Mouse (Mus musculus): ENCODE measurements around the gene BC049352.
A peak's percentile ranks its signal among the peaks of the same experiment; 100 is the strongest.

The BC049352 gene

DNA sequence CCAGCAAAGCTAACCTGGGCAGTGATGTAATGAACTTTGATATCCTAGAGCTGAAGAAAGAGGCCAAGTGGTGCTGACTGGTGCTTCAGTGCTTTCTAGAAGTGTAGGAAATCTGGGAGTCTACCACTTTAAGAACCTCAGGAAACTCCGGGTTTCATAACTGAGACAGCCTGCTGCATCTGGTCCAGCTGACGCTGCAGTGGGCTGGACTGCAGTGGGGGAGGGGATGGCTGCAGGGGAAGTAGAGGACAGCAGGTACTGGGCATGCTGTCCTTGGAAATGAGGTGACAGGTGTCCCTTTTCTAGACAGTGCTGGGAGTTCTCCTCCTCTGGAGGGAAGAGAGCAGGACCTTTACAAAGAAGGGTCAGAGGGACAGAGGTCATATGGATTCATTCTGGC, at the start of gene BC049352:
Gene BC049352, plus strand, starts transcription at position 238 of the 400 bp plus-strand sequence.
- DNase-seq (ENCODE audit: low read depth, low spot score) = no peak

DNA sequence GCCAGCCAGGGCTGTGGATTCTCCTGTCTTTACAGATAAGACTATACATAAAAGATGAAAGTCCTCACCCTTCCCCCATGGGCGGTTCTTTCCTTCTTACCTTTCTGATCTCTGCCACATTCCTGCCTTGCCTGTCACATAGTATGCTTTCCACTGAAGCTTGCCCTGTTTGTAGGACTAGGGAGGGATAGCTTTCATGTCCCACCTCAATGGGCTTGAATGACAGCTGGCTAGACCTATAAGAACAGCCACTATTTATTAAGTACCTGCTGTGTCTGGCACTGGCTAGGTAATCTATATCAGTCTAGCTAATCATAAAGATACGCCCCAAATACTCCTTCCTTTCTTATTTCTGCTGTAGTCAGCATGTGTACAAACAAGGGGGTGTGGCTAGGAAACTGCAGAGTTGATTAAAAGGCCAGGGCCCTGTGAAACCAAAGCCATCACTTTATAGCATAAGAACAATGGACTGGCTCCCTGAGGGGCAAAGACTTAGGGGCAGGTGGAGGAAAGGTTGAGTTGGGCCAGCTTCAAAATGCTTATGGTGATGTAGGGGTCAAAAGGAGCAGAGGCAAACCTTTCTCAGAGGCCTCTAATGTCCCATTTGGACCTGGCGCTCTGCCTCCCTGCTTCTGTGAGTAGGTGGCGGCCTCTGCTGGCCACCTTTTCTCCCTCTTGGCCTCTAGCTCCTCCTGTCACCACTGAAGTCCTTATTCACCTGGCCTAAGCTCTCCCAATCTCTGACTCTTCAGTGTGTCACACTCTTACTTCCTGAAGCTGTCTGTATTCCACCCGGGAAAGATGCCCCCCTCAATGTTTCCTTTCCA, 48.1 kb upstream of the BC049352 start:
- DNase-seq (ENCODE audit: low read depth, low spot score) = no peak

GRCm38 (mm10) chr9:45136442-45137169, 45.2 kb upstream of the BC049352 start:
- no peak for DNase-seq (ENCODE audit: low read depth, low spot score)

- DNase-seq (ENCODE audit: low read depth, low spot score) = no peak
These were observed 43.4 kb upstream of the BC049352 start, which contains the start of gene Scn4b for GRCm38 (mm10) chr9:45138191-45139032. Gene Scn4b (plus strand): TSS chr9:45138395.

- no peak for DNase-seq (ENCODE audit: low read depth, low spot score)
These were observed 42.7 kb upstream of the BC049352 start for GRCm38 (mm10) chr9:45139082-45139481.

- no peak for DNase-seq (ENCODE audit: low read depth, low spot score)
These were observed 40.9 kb upstream of the BC049352 start for GRCm38 (mm10) chr9:45140945-45141344.

GRCm38 (mm10) chr9:45142686-45143085, 39.1 kb upstream of the BC049352 start:
- no peak for DNase-seq (ENCODE audit: low read depth, low spot score)

GRCm38 (mm10) chr9:45145533-45146266, 36.1 kb upstream of the BC049352 start:
- no peak for DNase-seq (ENCODE audit: low read depth, low spot score)

DNA sequence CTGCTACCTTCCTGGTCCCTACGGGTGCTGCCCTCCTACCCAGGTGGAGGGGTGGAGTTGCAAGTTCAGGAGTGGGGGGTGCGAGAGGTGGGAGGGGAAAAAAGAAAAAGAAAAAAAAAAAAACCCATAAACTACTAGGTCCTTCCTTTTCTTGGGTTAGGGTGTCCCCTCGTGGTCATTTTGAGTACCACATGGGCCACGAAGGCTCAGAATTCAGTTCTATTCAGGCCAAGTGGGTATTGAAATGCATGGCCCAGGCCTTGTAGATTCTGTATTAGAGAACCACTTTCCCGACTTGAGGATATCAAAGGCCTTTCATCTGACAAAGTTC, 35.6 kb upstream of the BC049352 start:
- peak; percentile 57 for DNase-seq (ENCODE audit: low read depth, low spot score)

DNA sequence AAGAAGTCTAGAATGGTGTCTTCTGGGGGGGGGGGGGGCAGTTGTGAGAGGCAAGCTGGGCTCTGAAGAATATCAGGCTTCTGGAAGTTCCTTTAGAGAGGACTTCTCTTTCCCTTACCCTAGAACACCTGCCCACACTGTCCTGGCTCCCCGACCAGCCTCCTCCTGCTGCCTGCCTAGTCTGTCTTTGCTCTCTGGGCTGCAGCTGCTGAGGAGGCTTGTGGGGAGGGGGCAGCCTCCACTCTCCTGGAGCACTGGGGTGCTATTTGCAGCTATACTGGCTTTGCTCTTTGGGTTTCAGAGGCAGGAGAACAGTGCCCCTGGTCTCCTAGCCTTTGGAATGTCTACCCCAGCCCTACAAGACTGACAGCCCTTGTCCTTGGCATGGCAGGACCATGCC, 30.9 kb upstream of the BC049352 start:
- DNase-seq (ENCODE audit: low read depth, low spot score) = no peak

- DNase-seq (ENCODE audit: low read depth, low spot score) = no peak
These were observed 28.4 kb upstream of the BC049352 start for GRCm38 (mm10) chr9:45153361-45153760.

GRCm38 (mm10) chr9:45167903-45168302, 13.9 kb upstream of the BC049352 start:
- peak; percentile 67 for DNase-seq (ENCODE audit: low read depth, low spot score)

DNA sequence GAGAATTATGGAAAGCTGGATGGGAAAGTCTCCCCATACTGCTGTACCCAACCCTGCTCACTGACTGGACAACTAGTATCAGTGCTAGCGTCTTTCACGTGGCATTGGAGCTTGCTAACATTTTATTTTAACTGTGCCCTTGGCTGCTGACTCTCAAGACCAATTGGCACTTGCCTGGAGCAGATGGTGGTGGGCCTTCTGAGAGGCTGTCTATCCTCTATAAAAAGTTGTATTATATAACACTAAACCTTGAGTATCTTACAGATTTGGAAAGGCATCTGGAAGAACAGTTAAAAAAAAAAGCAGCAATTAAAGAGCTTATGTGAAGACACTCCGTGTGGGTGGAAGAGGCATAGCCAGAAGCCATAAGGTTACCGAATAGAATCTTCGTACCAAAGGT, 11.7 kb upstream of the BC049352 start:
- DNase-seq (ENCODE audit: low read depth, low spot score) = peak; percentile 74

DNA sequence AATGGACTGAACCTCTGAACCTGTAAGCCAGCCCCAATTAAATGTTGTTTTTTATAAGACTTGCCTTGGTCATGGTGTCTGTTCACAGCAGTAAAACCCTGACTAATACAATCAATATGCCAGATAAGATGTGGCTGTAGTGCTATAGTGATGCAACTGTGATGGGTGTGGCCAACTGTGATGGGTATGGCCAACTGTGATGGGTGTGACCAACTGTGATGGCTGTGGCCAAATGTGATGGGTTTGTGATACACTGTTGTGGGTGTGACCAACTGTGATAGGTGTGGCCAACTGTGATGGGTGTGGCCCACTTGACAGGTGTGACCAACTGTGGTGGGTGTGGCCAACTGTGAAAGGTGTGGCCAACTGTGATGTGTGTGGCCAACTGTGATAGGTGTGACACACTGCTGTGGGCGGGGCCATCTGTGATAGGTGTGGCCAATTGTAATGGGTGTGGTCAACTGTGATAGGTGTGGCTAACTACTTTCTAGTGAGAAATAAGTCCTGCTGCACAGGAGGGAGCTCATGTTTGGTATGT, 10.7 kb upstream of the BC049352 start:
- DNase-seq (ENCODE audit: low read depth, low spot score) = no peak

DNA sequence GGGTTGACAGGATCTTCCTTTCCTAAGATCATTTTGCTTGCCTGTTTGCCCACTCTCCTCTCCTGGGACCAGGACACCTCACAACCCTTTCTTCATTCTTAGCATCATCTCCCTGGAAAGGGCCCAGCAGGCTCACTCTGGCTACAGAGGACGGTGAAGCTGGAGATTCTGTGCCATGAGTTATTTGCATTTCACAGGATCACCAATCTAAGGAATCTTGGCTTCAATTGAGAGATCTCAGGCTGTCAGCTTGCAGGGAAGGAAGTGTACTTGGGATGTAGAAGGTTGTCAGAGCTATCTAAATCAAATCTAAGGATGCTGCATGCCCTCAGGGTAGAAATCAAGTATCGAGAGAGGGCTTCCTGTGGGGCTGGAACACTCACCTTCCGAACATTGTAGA, 8.3 kb upstream of the BC049352 start:
- no peak for DNase-seq (ENCODE audit: low read depth, low spot score)

- DNase-seq (ENCODE audit: low read depth, low spot score) = no peak
These were observed 2.5 kb upstream of the BC049352 start for GRCm38 (mm10) chr9:45179282-45179681.

DNA sequence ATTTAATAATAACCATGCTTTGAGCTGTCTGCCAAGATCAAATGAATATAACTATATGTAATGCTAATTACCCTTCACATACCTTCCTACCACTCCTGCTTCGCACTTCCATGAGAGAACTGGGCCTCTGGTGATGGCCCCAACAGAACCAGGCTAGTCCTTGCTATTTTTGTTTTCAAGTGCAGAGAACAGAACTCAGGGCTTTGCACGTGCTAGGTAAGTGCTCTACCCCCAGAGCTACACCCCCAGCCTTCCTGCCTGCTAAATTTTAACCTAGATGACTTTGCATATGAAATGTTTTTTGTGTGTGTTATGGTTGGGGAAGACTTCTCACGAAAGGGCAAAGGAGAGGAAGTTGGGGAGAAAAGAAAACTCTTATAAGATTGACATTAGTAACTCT, 714 bp downstream of the BC049352 start:
- DNase-seq (ENCODE audit: low read depth, low spot score) = no peak

DNA sequence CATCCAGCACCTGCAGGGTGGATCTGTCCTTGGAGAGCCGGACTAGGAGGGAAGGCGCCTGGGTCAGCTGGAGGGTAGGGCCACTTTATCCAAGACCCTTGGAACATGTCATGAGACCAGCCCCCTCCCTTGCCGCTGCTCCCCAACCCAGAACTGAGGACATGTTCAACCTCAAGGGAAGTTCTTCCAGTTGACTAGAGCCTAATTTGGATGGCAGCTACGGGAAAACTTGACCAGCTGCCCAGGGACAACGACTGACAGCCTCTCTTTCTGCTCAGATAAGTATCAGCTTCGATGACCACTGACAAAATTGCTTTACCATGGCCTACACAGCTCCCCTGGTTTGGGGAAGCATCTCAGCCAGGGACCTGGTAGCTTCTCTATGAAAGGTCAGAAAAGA, 1.5 kb downstream of the BC049352 start:
- no peak for DNase-seq (ENCODE audit: low read depth, low spot score)

- DNase-seq (ENCODE audit: low read depth, low spot score) = peak; percentile 81
These were observed 3.4 kb downstream of the BC049352 start for GRCm38 (mm10) chr9:45185250-45185649.

- DNase-seq (ENCODE audit: low read depth, low spot score) = no peak
These were observed 7.1 kb downstream of the BC049352 start for GRCm38 (mm10) chr9:45188570-45189563.

Data from telencephalon, adult 2 months (tissue).